In genomic region chr10:79864351-79865188, GRCm38 (mm10) we compare ENCODE assay signal across 9 mouse cellular contexts. TPM values are rescaled to one million over a fixed set of nuclear protein-coding genes. Genes with fewer than 3 reads are reported as not detected.
DNase-seq lines count a peak whose midpoint lies in the region; ATAC-seq and TF ChIP-seq lines count a peak whose summit lies in the region.
"Had no signal": no experiment of that assay in that cellular context is flagged by ENCODE, and none has a peak within 500 bp of the region (broad histone marks: within the 10 kb centered on the region; RNA-seq: fewer than 3 reads in every experiment).

No protein-coding gene starts in this region.

- peaks cover 85% of the 10 kb centered on the region for H3K36me3 ChIP-seq in kidney, embryonic 15.5 days
- peaks cover 78% of the 10 kb centered on the region for H3K36me3 ChIP-seq in embryonic facial prominence, embryonic 14.5 days (ENCODE audit: control insufficient read depth, insufficient read depth, low read length)
- peaks cover 48% of the 10 kb centered on the region for H3K36me3 ChIP-seq in intestine, postnatal 0 days (ENCODE audit: control insufficient read depth, insufficient read depth)
- H3K36me3 ChIP-seq in neural tube, embryonic 12.5 days = peaks cover 86% of the 10 kb centered on the region

- 48% methylated on average over 10 of the region's 10 CpGs for WGBS in kidney, embryonic 15.5 days
- 41% methylated on average over 10 of the region's 10 CpGs for WGBS in embryonic facial prominence, embryonic 14.5 days
- WGBS in intestine, postnatal 0 days = 44% methylated on average over 10 of the region's 10 CpGs
- 59% methylated on average over 10 of the region's 10 CpGs for WGBS in neural tube, embryonic 12.5 days

- TF ChIP-seq CTCF in intestine, postnatal 0 days (IDR thresholded peaks at IDR 0.05; ENCODE audit: low read depth) = no peak

- H3K9ac ChIP-seq in kidney, embryonic 15.5 days = no peak overlapping the region
- no peak overlapping the region for H3K9ac ChIP-seq in embryonic facial prominence, embryonic 14.5 days (ENCODE audit: low read depth, low read length)
- H3K9ac ChIP-seq in intestine, postnatal 0 days (ENCODE audit: low read depth, low read length) = no peak overlapping the region
- H3K9ac ChIP-seq in neural tube, embryonic 12.5 days = no peak overlapping the region
- H3K9ac ChIP-seq: liver, embryonic 15.5 days had no signal

- no peaks in the 10 kb centered on the region for H3K27me3 ChIP-seq in kidney, embryonic 15.5 days
- H3K27me3 ChIP-seq in embryonic facial prominence, embryonic 14.5 days (replicated peaks; ENCODE audit: control insufficient read depth, insufficient read depth, low read length) = no peaks in the 10 kb centered on the region
- no peaks in the 10 kb centered on the region for H3K27me3 ChIP-seq in intestine, postnatal 0 days (replicated peaks; ENCODE audit: control insufficient read depth, insufficient read depth, low read length)
- H3K27me3 ChIP-seq in neural tube, embryonic 12.5 days (replicated peaks) = no peaks in the 10 kb centered on the region
- H3K27me3 ChIP-seq: liver, embryonic 15.5 days had no signal

- H3K27ac ChIP-seq in kidney, embryonic 15.5 days = peak overlapping the region; percentile 59
- no peak overlapping the region; the same call in 1 of the 2 replicates for H3K27ac ChIP-seq in embryonic facial prominence, embryonic 14.5 days (replicated peaks; ENCODE audit: low read depth, low read length)
- peak overlapping the region; percentile 1; the same call in 1 of the 2 replicates for H3K27ac ChIP-seq in intestine, postnatal 0 days (ENCODE audit: low read depth, low read length)
- H3K27ac ChIP-seq in neural tube, embryonic 12.5 days = 0 out of 2 replicates have a peak overlapping the region, but pooled peaks have one; percentile 32
- H3K27ac ChIP-seq: liver, embryonic 15.5 days had no signal

- H3K9me3 ChIP-seq in kidney, embryonic 15.5 days (replicated peaks) = no peaks in the 10 kb centered on the region
- no peaks in the 10 kb centered on the region for H3K9me3 ChIP-seq in embryonic facial prominence, embryonic 14.5 days (ENCODE audit: control insufficient read depth, low read length)
- no peaks in the 10 kb centered on the region for H3K9me3 ChIP-seq in intestine, postnatal 0 days (ENCODE audit: control insufficient read depth)
- no peaks in the 10 kb centered on the region for H3K9me3 ChIP-seq in neural tube, embryonic 12.5 days
- H3K9me3 ChIP-seq: liver, embryonic 15.5 days had no signal

- peaks cover 50% of the 10 kb centered on the region for H3K4me1 ChIP-seq in kidney, embryonic 15.5 days
- H3K4me1 ChIP-seq in embryonic facial prominence, embryonic 14.5 days (ENCODE audit: control insufficient read depth, insufficient read depth, low read length) = no peaks in the 10 kb centered on the region
- no peaks in the 10 kb centered on the region for H3K4me1 ChIP-seq in intestine, postnatal 0 days (replicated peaks; ENCODE audit: control insufficient read depth, insufficient read depth, low read length)
- peaks cover 24% of the 10 kb centered on the region for H3K4me1 ChIP-seq in neural tube, embryonic 12.5 days

- intact Hi-C loops in heart, postnatal 14 days (cut with DNase I) = no loop called here

- no peak for DNase-seq in kidney, postnatal 14 days
- DNase-seq in embryonic facial prominence, embryonic 14.5 days (ENCODE audit: low spot score) = no peak
- DNase-seq in right cerebral cortex, postnatal 14 days = no peak
- DNase-seq in spleen, adult 18-20 months = no peak
- DNase-seq in heart, postnatal 14 days = no peak

- H3K4me2 ChIP-seq in kidney, embryonic 15.5 days = no peak overlapping the region
- H3K4me2 ChIP-seq in embryonic facial prominence, embryonic 14.5 days (ENCODE audit: low read depth, low read length) = no peak overlapping the region
- no peak overlapping the region for H3K4me2 ChIP-seq in intestine, postnatal 0 days (replicated peaks; ENCODE audit: low read depth)
- no peak overlapping the region for H3K4me2 ChIP-seq in neural tube, embryonic 12.5 days (replicated peaks)
- H3K4me2 ChIP-seq: liver, embryonic 15.5 days had no signal

- no peak overlapping the region for H3K4me3 ChIP-seq in kidney, embryonic 15.5 days (replicated peaks)
- H3K4me3 ChIP-seq in embryonic facial prominence, embryonic 14.5 days (ENCODE audit: low read depth, low read length) = no peak overlapping the region
- H3K4me3 ChIP-seq in intestine, postnatal 0 days (ENCODE audit: low read depth, low read length) = no peak overlapping the region
- H3K4me3 ChIP-seq in neural tube, embryonic 12.5 days = no peak overlapping the region
- H3K4me3 ChIP-seq: liver, embryonic 15.5 days had no signal

- no peak for ATAC-seq in kidney, embryonic 15.5 days (replicated peaks; ENCODE audit: low FRiP score)
- peak; percentile 10; the same call in 1 of the 2 replicates for ATAC-seq in embryonic facial prominence, embryonic 14.5 days (ENCODE audit: low read depth)
- peak; percentile 5; the same call in 1 of the 2 replicates for ATAC-seq in intestine, postnatal 0 days
- ATAC-seq in neural tube, embryonic 12.5 days (ENCODE audit: low FRiP score, low read depth) = no peak

RNA-seq across cellular contexts. Expression of gene Prtn3, which starts 9.7 kb away (rescaled TPM):
- 7.4 and 8.3 TPM in 2 replicates for polyA plus RNA-seq in kidney, embryonic 15.5 days (2015; fragmentation: Nextera tagmentation; extraction: Ambion mirVana)
- 4.1 and 6.7 TPM in 2 replicates for polyA plus RNA-seq in embryonic facial prominence, embryonic 14.5 days (2014; fragmentation: Nextera tagmentation; extraction: Ambion mirVana)
- 1.1 TPM in 2 replicates for polyA plus RNA-seq in intestine, postnatal 0 days (2015; fragmentation: Nextera tagmentation; extraction: Ambion mirVana)
- 12.6 and 15.5 TPM in 2 replicates for polyA plus RNA-seq in neural tube, embryonic 12.5 days (2016; fragmentation: Nextera tagmentation; extraction: Ambion mirVana)
- under 1 TPM in 1 of 2 experiments, not detected in 1; 0.29 TPM for total RNA-seq in heart, postnatal 14 days (2021)

RNA-seq across cellular contexts. Expression of gene Plppr3, which starts 9.9 kb away (rescaled TPM):
- 62.1 and 74.5 TPM in 2 replicates for polyA plus RNA-seq in kidney, embryonic 15.5 days (2015; fragmentation: Nextera tagmentation; extraction: Ambion mirVana)
- polyA plus RNA-seq in embryonic facial prominence, embryonic 14.5 days (2014; fragmentation: Nextera tagmentation; extraction: Ambion mirVana) = 32.4 and 50.2 TPM in 2 replicates
- 6.2 and 7.2 TPM in 2 replicates for polyA plus RNA-seq in intestine, postnatal 0 days (2015; fragmentation: Nextera tagmentation; extraction: Ambion mirVana)
- 296 and 301 TPM in 2 replicates for polyA plus RNA-seq in neural tube, embryonic 12.5 days (2016; fragmentation: Nextera tagmentation; extraction: Ambion mirVana)
- under 1 TPM; 0.20 to 0.29 TPM for total RNA-seq in heart, postnatal 14 days (2021)

RNA-seq across cellular contexts. Expression of gene Ptbp1, which starts 10.3 kb away (rescaled TPM):
- polyA plus RNA-seq in kidney, embryonic 15.5 days (2015; fragmentation: Nextera tagmentation; extraction: Ambion mirVana) = 398 and 438 TPM in 2 replicates
- 198 and 254 TPM in 2 replicates for polyA plus RNA-seq in embryonic facial prominence, embryonic 14.5 days (2014; fragmentation: Nextera tagmentation; extraction: Ambion mirVana)
- polyA plus RNA-seq in intestine, postnatal 0 days (2015; fragmentation: Nextera tagmentation; extraction: Ambion mirVana) = 86.9 and 92.2 TPM in 2 replicates
- polyA plus RNA-seq in neural tube, embryonic 12.5 days (2016; fragmentation: Nextera tagmentation; extraction: Ambion mirVana) = 180 and 189 TPM in 2 replicates
- total RNA-seq in heart, postnatal 14 days (2021) = 10 to 100 TPM; 82.2 TPM

RNA-seq across cellular contexts. Expression of gene Elane, which starts 21.5 kb away (rescaled TPM):
- polyA plus RNA-seq in kidney, embryonic 15.5 days (2015; fragmentation: Nextera tagmentation; extraction: Ambion mirVana) = 2.6 and 3.4 TPM in 2 replicates
- polyA plus RNA-seq in embryonic facial prominence, embryonic 14.5 days (2014; fragmentation: Nextera tagmentation; extraction: Ambion mirVana) = 0.64 and 2.0 TPM in 2 replicates
- polyA plus RNA-seq in intestine, postnatal 0 days (2015; fragmentation: Nextera tagmentation; extraction: Ambion mirVana) = not detected in 2 replicates
- 0.34 and 0.53 TPM in 2 replicates for polyA plus RNA-seq in neural tube, embryonic 12.5 days (2016; fragmentation: Nextera tagmentation; extraction: Ambion mirVana)
- not detected for total RNA-seq in heart, postnatal 14 days (2021)

RNA-seq across cellular contexts. Expression of gene Cfd, which starts 26.1 kb away (rescaled TPM):
- not detected in 2 replicates for polyA plus RNA-seq in kidney, embryonic 15.5 days (2015; fragmentation: Nextera tagmentation; extraction: Ambion mirVana)
- polyA plus RNA-seq in embryonic facial prominence, embryonic 14.5 days (2014; fragmentation: Nextera tagmentation; extraction: Ambion mirVana) = 0.22 TPM in 1 of 2 replicates, not detected in the other
- polyA plus RNA-seq in intestine, postnatal 0 days (2015; fragmentation: Nextera tagmentation; extraction: Ambion mirVana) = not detected in 2 replicates
- not detected in 2 replicates for polyA plus RNA-seq in neural tube, embryonic 12.5 days (2016; fragmentation: Nextera tagmentation; extraction: Ambion mirVana)
- 10 to 100 TPM; 14.2 to 77.3 TPM for total RNA-seq in heart, postnatal 14 days (2021)
- polyA plus RNA-seq: liver, embryonic 15.5 days had no signal

Comparison
In these comparisons a context has a peak if more than half of its experiments do, and no peak if none do; other contexts are left out.
1. ATAC-seq: peak in embryonic facial prominence, embryonic 14.5 days (single experiment) and intestine, postnatal 0 days (single experiment); none in kidney, embryonic 15.5 days (single experiment) and neural tube, embryonic 12.5 days (single experiment).